Mouse (Mus musculus) forebrain, postnatal 0 days (tissue): ENCODE results near the gene Cdc40. TPM values are rescaled to one million over a fixed set of nuclear protein-coding genes. Genes with fewer than 3 reads are reported as not detected.

Experiments
- ATAC-seq: fragments of 200-750 bp; cut with Nextera tagmentation; 2 replicates; pipeline ENCODE4 v1.8.0; 2017; ENCODE audit warnings: mild to moderate bottlenecking, moderate library complexity
- DNase-seq: peaks from one replicate; pipeline ENCODE4 v3.0.0-alpha.2; 2015
- H3K27ac ChIP-seq: fragments of 300-500 bp; sonication (generic); 2 replicates; pipeline ENCODE4 v1.5.1; 2014; ENCODE audit warnings: low read depth, mild to moderate bottlenecking, antibody characterized with exemption, low read length, moderate library complexity, mixed read lengths
- H3K27me3 ChIP-seq: fragments of 300-500 bp; sonication (generic); 2 replicates; pipeline ENCODE4 v1.6.1; 2014; ENCODE audit warnings: mild to moderate bottlenecking, low read length, mixed read lengths; ENCODE audit not compliant: insufficient read depth
- H3K36me3 ChIP-seq: fragments of 300-500 bp; sonication (generic); 2 replicates; pipeline ENCODE4 v1.6.1; 2014; ENCODE audit warnings: mild to moderate bottlenecking, moderate library complexity; ENCODE audit not compliant: insufficient read depth
- H3K4me1 ChIP-seq: fragments of 300-500 bp; sonication (generic); 2 replicates; pipeline ENCODE4 v1.6.1; 2014; ENCODE audit warnings: antibody characterized with exemption; ENCODE audit not compliant: insufficient read depth
- H3K4me2 ChIP-seq: fragments of 300-500 bp; sonication (generic); 2 replicates; pipeline ENCODE4 v1.6.1; 2014; ENCODE audit warnings: low read depth, mild to moderate bottlenecking, moderate library complexity
- H3K4me3 ChIP-seq: fragments of 300-500 bp; sonication (generic); 2 replicates; pipeline ENCODE4 v1.5.1; 2014; ENCODE audit warnings: low read depth, low read length, mixed read lengths
- H3K9ac ChIP-seq: fragments of 300-500 bp; sonication (generic); 2 replicates; pipeline ENCODE4 v1.6.1; 2014; ENCODE audit warnings: mild to moderate bottlenecking
- H3K9me3 ChIP-seq: fragments of 300-500 bp; sonication (generic); 2 replicates; pipeline ENCODE4 v1.6.1; 2016; ENCODE audit warnings: low read length
- CTCF ChIP-seq: sonication (generic); IDR thresholded peaks from 2 replicates; pipeline ENCODE4 v1.5.1; 2016; ENCODE audit warnings: antibody characterized with exemption, control low read depth, low read depth
- WGBS: fragments of 180-500 bp; shearing (Covaris S2); extraction: QIAGEN DNeasy Blood & Tissue Kit; methylation state at CpG from one replicate; pipeline ENCODE4 v1.1.7; 2014; 5-methylcytosine and 5-hydroxymethylcytosine counted together
- polyA plus RNA-seq: library from polyadenylated mRNA; unstranded; fragments of >200 nt; fragmentation: Nextera tagmentation; extraction: Ambion mirVana; gene quantifications from 2 replicates; pipeline ENCODE4 v1.2.1, GENCODE M21; 2015
- total RNA-seq: library from RNA; depleted of rRNA; stranded (reverse); fragments of >200 nt; gene quantifications from 2 replicates; pipeline ENCODE4 v1.2.3, GENCODE M21; 2014

Gene Cdc40
- total and polyA plus RNA-seq, 2 experiments from 2014 or later: 15.5 to 26.5 TPM

DNA sequence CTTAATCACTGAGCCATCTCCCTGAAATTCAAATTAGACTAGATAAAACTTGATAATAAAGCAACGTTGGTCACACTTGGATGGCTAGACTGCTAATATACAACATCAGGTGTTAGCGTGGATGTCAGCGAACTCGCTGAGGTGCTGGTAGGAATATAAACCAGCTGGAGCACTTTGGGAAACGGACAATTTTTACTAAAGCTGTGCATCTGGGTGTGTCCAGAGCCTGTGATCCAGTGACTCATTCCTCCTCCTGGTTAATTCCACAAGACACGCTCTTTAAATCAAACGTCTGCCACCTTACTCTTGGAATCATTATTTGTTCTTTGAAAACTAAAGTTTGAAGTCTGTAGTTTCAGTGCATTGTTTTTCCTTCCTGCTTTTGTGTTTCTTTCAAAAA is 23.7 kb upstream of the Cdc40 start:
- ATAC-seq (no peak), DNase-seq (no peak)
- H3K4me2 ChIP-seq: no peak overlapping the region
- no peaks in the 10 kb centered on the region for H3K4me1 ChIP-seq
- no peaks in the 10 kb centered on the region; the same call in 1 of the 2 replicates for H3K36me3 ChIP-seq
- no peak for TF ChIP-seq CTCF
- no peak overlapping the region for H3K4me3 ChIP-seq
- no peak overlapping the region for H3K9ac ChIP-seq
- H3K27ac ChIP-seq: no peak overlapping the region
- no peaks in the 10 kb centered on the region for H3K9me3 ChIP-seq
- H3K27me3 ChIP-seq: no peaks in the 10 kb centered on the region
- WGBS: 87% methylated on average over 7 of the region's 7 CpGs

GRCm38 (mm10) chr10:40906131-40906530 is 23.0 kb upstream of the Cdc40 start:
- TF ChIP-seq CTCF: no peak

DNA sequence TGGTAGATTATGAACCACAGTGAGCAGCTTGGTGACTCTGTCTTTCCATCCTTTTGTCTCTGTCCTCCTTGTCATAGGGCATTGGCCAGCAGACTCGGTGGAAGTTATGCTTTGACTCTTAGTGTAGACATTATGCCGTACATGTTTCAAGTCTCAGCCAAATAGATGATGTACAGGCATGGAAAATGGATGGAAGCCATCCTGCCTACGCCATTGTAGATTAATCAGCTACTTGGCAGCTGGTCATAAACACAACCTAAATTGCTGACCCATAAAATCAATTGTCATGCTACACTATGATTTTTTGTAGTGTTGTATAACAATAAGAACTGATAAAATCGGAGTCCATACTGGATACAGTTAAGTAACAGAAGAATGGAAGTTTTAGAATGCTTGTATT is 18.7 kb upstream of the Cdc40 start:
- no peak overlapping the region for H3K4me2 ChIP-seq
- no peak overlapping the region for H3K4me3 ChIP-seq
- H3K9ac ChIP-seq: no peak overlapping the region
- no peaks in the 10 kb centered on the region; the same call in 1 of the 2 replicates for H3K36me3 ChIP-seq
- H3K27ac ChIP-seq: no peak overlapping the region
- ATAC-seq (no peak), DNase-seq (no peak)
- H3K27me3 ChIP-seq: no peaks in the 10 kb centered on the region
- TF ChIP-seq CTCF: no peak
- no peaks in the 10 kb centered on the region for H3K4me1 ChIP-seq
- 85% methylated on average over 4 of the region's 4 CpGs for WGBS
- H3K9me3 ChIP-seq: no peaks in the 10 kb centered on the region

More at GRCm38 (mm10) chr10:40906131-40906530, 23.0 kb upstream of the Cdc40 start:
- Histone ChIP-seq H3K27ac (no peak overlapping the region), H3K9ac (no peak overlapping the region), H3K4me2 (no peak overlapping the region), H3K27me3 (no peaks in the 10 kb centered on the region), H3K36me3 (no peaks in the 10 kb centered on the region; the same call in 1 of the 2 replicates), H3K4me1 (no peaks in the 10 kb centered on the region), H3K4me3 (no peak overlapping the region), H3K9me3 (no peaks in the 10 kb centered on the region)
- 91% methylated on average over 1 of the region's 1 CpGs for WGBS
- DNase-seq (no peak), ATAC-seq (no peak)

- Histone ChIP-seq H3K27me3 (no peaks in the 10 kb centered on the region), H3K27ac (0 out of 2 replicates have a peak overlapping the region, but pooled peaks have one; percentile 35), H3K9ac (no peak overlapping the region), H3K9me3 (no peaks in the 10 kb centered on the region), H3K4me3 (no peak overlapping the region), H3K4me1 (0 out of 2 replicates have a peak, but pooled peaks cover 3% of the 10 kb centered on the region), H3K36me3 (no peaks in the 10 kb centered on the region), H3K4me2 (no peak overlapping the region)
- no peak for TF ChIP-seq CTCF
- DNase-seq (no peak), ATAC-seq (no peak)
- WGBS: 70% methylated on average over 5 of the region's 5 CpGs
Measured at GRCm38 (mm10) chr10:40896656-40897055, 13.5 kb upstream of the Cdc40 start.

GRCm38 (mm10) chr10:40895765-40896164 is 12.7 kb upstream of the Cdc40 start:
- 94% methylated on average over 12 of the region's 12 CpGs for WGBS
- no peak for ATAC-seq
- no peak for TF ChIP-seq CTCF

DNA sequence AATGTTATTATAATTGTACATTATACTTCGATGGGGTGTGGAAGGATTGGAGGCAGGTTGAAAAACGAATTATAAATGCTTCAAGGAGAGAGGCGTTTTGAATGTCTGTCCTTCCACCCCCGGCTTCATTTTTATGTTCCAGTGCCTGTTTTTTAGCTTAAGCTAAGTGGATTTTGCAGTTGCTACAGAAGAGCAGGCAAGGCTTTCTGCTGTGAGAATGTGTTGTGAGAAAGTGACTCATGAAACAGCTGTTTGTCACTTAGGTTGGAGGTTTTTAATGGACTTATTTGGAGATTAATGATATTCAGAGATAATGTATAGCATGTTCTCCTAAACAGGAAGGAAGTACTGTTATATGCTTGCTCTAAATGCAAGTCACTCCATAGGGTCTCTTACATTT is 6.0 kb upstream of the Cdc40 start:
- Histone ChIP-seq H3K4me1 (no peaks in the 10 kb centered on the region), H3K9me3 (no peaks in the 10 kb centered on the region), H3K4me3 (no peak overlapping the region), H3K4me2 (no peak overlapping the region), H3K27me3 (no peaks in the 10 kb centered on the region), H3K36me3 (no peaks in the 10 kb centered on the region), H3K9ac (no peak overlapping the region), H3K27ac (no peak overlapping the region)
- TF ChIP-seq CTCF: no peak
- DNase-seq (no peak), ATAC-seq (no peak)
- 85% methylated on average over 4 of the region's 4 CpGs for WGBS

More at GRCm38 (mm10) chr10:40895765-40896164, 12.7 kb upstream of the Cdc40 start:
- Histone ChIP-seq H3K9ac (no peak overlapping the region), H3K4me2 (no peak overlapping the region), H3K36me3 (no peaks in the 10 kb centered on the region), H3K4me1 (0 out of 2 replicates have a peak, but pooled peaks cover 3% of the 10 kb centered on the region), H3K27ac (no peak overlapping the region), H3K27me3 (no peaks in the 10 kb centered on the region), H3K9me3 (no peaks in the 10 kb centered on the region), H3K4me3 (no peak overlapping the region)
- DNase-seq: no peak

DNA sequence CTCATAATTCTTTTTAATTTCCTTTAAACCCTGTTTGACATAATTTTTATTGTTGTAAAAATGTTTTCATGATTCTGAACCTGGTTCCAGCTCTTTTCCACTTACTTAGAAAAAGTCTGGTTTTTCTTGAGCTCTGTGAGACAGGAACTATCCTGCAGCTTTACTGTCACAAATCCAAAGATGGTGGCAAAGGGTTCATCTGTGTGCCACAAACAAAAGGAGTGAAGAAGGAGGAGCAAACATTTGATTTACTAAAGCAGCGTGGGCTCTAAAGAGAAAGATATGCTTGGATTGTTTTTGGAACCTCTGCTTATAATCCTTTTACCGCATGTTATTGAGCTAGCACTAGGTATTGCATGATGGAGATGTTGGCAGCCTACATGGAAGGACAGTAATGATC is 4.2 kb upstream of the Cdc40 start:
- Histone ChIP-seq H3K27ac (no peak overlapping the region), H3K9ac (no peak overlapping the region), H3K36me3 (no peaks in the 10 kb centered on the region), H3K4me3 (no peak overlapping the region), H3K27me3 (no peaks in the 10 kb centered on the region), H3K4me1 (no peaks in the 10 kb centered on the region), H3K9me3 (no peaks in the 10 kb centered on the region), H3K4me2 (no peak overlapping the region)
- no peak for DNase-seq
- ATAC-seq: no peak
- no peak for TF ChIP-seq CTCF
- WGBS: 77% methylated on average over 2 of the region's 2 CpGs
